Mouse (Mus musculus) bone marrow macrophage, adult 2 months (primary cell): ENCODE data around the gene Ddx39. TPM values are rescaled to one million over a fixed set of nuclear protein-coding genes. Genes with fewer than 3 reads are reported as not detected.

ENCODE experiments used
- H3K27ac ChIP-seq: 2 replicates; pipeline ENCODE4 v1.5.1; 2012; ENCODE audit warnings: low read depth, low read length; ENCODE audit not compliant: insufficient read depth
- H3K4me1 ChIP-seq: 2 replicates; pipeline ENCODE4 v1.6.1; 2012; ENCODE audit warnings: low read length; ENCODE audit not compliant: control insufficient read depth, insufficient read depth
- H3K4me3 ChIP-seq: 2 replicates; pipeline ENCODE4 v1.5.1; 2012; ENCODE audit warnings: mild to moderate bottlenecking, low read length, moderate library complexity; ENCODE audit not compliant: insufficient read depth
- CTCF ChIP-seq: IDR thresholded peaks from 2 replicates; pipeline ENCODE4 v1.5.1; 2012; ENCODE audit warnings: low read depth, mild to moderate bottlenecking, low read length, moderate library complexity
- POLR2A ChIP-seq: IDR thresholded peaks from 2 replicates; pipeline ENCODE4 v1.6.1; 2012; ENCODE audit warnings: mild to moderate bottlenecking, low read depth, low read length, borderline replicate concordance
- polyA plus RNA-seq: library from polyadenylated mRNA; stranded (reverse); fragments of >200 nt; gene quantifications from 2 replicates; pipeline ENCODE4 v1.2.4, GENCODE M21; 2012; ENCODE audit not compliant: missing spikeins, insufficient read depth, insufficient read length

Ddx39 gene
- polyA plus RNA-seq, 1 experiment = 28.4 TPM

DNA sequence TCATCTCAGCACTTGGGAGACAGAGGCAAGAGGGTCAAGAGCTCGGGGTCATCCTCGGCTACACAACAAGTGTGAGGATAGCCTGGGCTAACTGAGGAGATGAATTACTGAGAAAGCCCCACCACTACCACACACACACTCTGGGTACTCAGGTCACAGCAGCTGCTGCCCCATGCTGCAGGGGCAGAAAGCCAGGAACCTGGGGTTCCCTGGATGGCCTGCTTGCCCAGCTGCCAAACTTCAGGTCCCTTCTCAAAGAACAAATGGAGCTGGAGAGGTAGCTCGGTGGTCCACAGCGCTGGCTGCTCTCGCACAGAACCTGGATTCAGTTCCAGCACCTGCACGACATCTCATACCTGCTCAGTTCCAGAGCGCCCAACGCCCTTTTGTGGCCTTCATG lies 49.1 kb downstream of the Ddx39 start:
- H3K4me3 ChIP-seq = no peak overlapping the region
- H3K27ac ChIP-seq = no peak overlapping the region
- no peak for TF ChIP-seq POLR2A
- TF ChIP-seq CTCF = no peak
- H3K4me1 ChIP-seq = peaks cover 14% of the 10 kb centered on the region

DNA sequence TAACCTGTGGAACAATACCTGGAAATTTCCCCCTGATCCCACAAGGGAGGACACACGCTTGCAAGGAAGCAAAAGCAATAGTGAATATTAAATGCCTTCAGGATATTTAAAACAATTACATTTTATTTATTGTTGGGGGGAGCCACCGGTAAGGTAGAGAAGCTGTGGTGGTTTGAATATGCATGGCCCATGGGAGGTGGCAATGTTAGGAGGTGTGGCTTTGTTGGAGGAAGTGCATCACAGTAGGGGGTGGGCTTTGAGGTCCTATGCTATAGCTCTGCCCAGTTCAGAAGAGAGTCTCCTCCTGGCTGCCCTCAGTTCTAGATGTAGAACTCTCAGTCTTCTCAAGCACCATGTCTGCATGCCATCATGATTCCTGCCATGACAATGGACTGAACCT lies 49.7 kb downstream of the Ddx39 start:
- TF ChIP-seq POLR2A = no peak
- no peak for TF ChIP-seq CTCF
- no peak overlapping the region for H3K4me3 ChIP-seq
- no peak overlapping the region for H3K27ac ChIP-seq
- peaks cover 14% of the 10 kb centered on the region for H3K4me1 ChIP-seq

DNA sequence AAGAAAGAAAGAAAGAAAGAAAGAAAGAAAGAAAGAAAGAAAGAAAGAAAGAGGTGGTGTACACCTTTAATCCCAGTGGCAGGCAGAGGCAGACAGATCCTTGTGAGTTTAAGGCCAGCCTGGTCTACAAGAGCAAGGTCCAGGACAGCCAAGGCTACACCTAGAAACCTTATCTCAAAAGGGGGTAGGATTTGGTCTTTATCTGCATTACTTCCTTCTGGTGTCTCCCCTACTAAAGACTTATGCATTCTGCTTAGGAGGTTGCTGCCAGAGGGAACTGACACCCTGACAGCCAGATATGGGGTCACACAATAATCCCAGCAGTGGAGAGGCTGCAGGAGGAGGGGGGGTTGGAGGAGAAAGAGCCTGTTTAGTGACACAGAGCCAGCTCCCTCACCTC lies 50.7 kb downstream of the Ddx39 start:
- TF ChIP-seq POLR2A (no peak), CTCF (no peak)
- Histone ChIP-seq H3K4me3 (no peak overlapping the region), H3K4me1 (peaks cover 14% of the 10 kb centered on the region), H3K27ac (no peak overlapping the region)

GRCm38 (mm10) chr8:83767442-83767841 lies 52.5 kb downstream of the Ddx39 start:
- no peak overlapping the region for H3K4me3 ChIP-seq
- TF ChIP-seq POLR2A (no peak), CTCF (no peak)
- H3K27ac ChIP-seq = no peak overlapping the region
- H3K4me1 ChIP-seq = peaks cover 14% of the 10 kb centered on the region

GRCm38 (mm10) chr8:83768526-83768925 lies 53.5 kb downstream of the Ddx39 start:
- H3K4me3 ChIP-seq = no peak overlapping the region
- TF ChIP-seq POLR2A (no peak), CTCF (no peak)
- peak overlapping the region; percentile 52 for H3K27ac ChIP-seq
- H3K4me1 ChIP-seq = peaks cover 14% of the 10 kb centered on the region

DNA sequence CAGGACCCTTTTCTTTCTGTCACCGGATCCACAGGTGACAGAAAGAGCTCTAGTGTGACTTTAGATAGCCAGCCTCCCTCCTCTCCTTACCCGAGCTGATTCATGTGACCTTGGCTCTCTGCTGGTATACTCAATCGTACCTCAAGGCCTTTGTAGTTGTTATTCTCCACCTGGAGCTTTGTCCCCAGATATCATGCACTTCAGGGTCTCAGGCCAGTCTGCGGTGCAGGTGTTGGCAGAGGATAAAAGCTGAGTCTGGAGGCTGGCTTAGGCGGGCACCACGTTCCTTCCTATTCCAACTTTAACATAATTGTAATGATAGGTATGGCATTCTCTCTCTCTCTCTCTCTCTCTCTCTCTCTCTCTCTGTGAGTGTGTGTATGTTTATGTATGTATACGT lies 54.7 kb downstream of the Ddx39 start:
- TF ChIP-seq CTCF = no peak
- no peak for TF ChIP-seq POLR2A
- H3K4me3 ChIP-seq = no peak overlapping the region

GRCm38 (mm10) chr8:83770669-83771068 lies 55.7 kb downstream of the Ddx39 start:
- no peak overlapping the region for H3K4me3 ChIP-seq
- TF ChIP-seq CTCF (no peak), POLR2A (no peak)
- H3K4me1 ChIP-seq = peaks cover 14% of the 10 kb centered on the region
- no peak overlapping the region for H3K27ac ChIP-seq

More for the DNA sequence above, 54.7 kb downstream of the Ddx39 start:
- Histone ChIP-seq H3K4me1 (peaks cover 14% of the 10 kb centered on the region), H3K27ac (no peak overlapping the region)

DNA sequence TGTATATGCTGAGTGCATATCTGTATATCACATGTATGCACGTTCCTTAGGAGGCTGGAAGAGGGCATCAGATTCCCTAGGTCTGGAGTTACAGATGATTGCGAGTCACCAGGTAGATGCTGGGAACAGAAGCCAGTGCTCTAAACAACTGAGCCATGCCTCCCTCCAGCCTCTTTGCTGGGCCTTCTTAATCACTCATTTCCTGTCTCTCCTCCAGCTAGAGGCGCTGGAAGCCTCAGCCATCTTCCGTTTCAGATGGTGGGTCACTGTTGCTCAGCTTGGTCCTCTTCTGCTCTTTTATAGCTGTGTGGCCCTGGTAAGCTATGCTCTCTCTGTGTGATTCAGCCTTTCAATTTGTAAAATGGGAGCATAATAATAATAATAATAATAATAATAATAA lies 56.8 kb downstream of the Ddx39 start:
- Histone ChIP-seq H3K4me1 (peaks cover 14% of the 10 kb centered on the region), H3K27ac (no peak overlapping the region), H3K4me3 (no peak overlapping the region)
- no peak for TF ChIP-seq POLR2A
- TF ChIP-seq CTCF = no peak

- Histone ChIP-seq H3K27ac (no peak overlapping the region), H3K4me3 (no peak overlapping the region), H3K4me1 (peaks cover 10% of the 10 kb centered on the region)
Measured at GRCm38 (mm10) chr8:83772701-83773451, 57.9 kb downstream of the Ddx39 start.

DNA sequence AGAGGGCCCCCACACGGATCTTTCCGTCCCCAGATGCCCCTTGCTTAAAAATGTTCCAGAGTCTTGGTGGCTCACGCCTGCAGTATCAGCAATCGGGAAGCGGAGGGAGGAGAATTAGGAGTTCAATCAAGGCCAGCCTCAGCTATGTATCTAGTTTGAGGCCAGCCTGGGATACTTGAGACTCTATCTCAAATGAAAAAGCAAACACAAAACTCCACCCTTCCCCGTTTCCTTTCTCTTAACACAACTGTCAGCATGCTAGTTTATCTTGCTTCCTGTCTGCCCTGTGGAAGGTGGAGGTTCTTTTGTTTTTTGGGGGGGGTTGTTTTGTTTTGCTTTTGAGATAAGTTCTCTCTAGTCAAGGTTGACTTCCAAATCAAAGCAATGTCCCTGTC lies 58.5 kb downstream of the Ddx39 start:
- H3K27ac ChIP-seq = no peak overlapping the region
- no peak overlapping the region for H3K4me3 ChIP-seq
- TF ChIP-seq POLR2A = no peak
- no peak for TF ChIP-seq CTCF
- H3K4me1 ChIP-seq = peaks cover 4% of the 10 kb centered on the region

More at GRCm38 (mm10) chr8:83772701-83773451, 57.9 kb downstream of the Ddx39 start:
- no peak for TF ChIP-seq CTCF
- TF ChIP-seq POLR2A = no peak

- Histone ChIP-seq H3K27ac (no peak overlapping the region), H3K4me1 (no peaks in the 10 kb centered on the region; the same call in 1 of the 2 replicates), H3K4me3 (no peak overlapping the region)
- TF ChIP-seq CTCF (no peak), POLR2A (no peak)
Measured at GRCm38 (mm10) chr8:83774221-83774620, 59.2 kb downstream of the Ddx39 start.

Other genes with a start within 250 kb of the Ddx39 start
- gene Olfr370, start 179.4 kb upstream of the Ddx39 start, polyA plus RNA-seq = not detected in 2 replicates
- gene Ndufb7, start 148.5 kb upstream of the Ddx39 start, polyA plus RNA-seq = 130 and 134 TPM in 2 replicates
- gene Tecr, start 107.2 kb upstream of the Ddx39 start, polyA plus RNA-seq = 189 and 215 TPM in 2 replicates
- 19.4 and 19.9 TPM in 2 replicates for gene Dnajb1, start 107.0 kb upstream of the Ddx39 start, polyA plus RNA-seq
- gene Gipc1, start 62.5 kb upstream of the Ddx39 start, polyA plus RNA-seq = 25.6 and 32.2 TPM in 2 replicates
- gene Ptger1, start 48.5 kb upstream of the Ddx39 start, polyA plus RNA-seq = 0.16 and 0.53 TPM in 2 replicates
- 148 and 174 TPM in 2 replicates for gene Pkn1, start 16.0 kb upstream of the Ddx39 start, polyA plus RNA-seq
- 55.5 and 62.9 TPM in 2 replicates for gene Adgre5, start 26.1 kb downstream of the Ddx39 start, polyA plus RNA-seq
- 0.31 and 2.0 TPM in 2 replicates for gene Adgrl1, start 184.9 kb downstream of the Ddx39 start, polyA plus RNA-seq
- gene Gm10644, start 240.0 kb downstream of the Ddx39 start, polyA plus RNA-seq = 0.98 and 1.3 TPM in 2 replicates
- gene Asf1b, start 240.3 kb downstream of the Ddx39 start, polyA plus RNA-seq = 41.3 and 42.9 TPM in 2 replicates